Mouse (Mus musculus) heart, embryonic 16.5 days (tissue): Measurements from ENCODE around the gene Rrp8. TPM values are rescaled to one million over a fixed set of nuclear protein-coding genes. Genes with fewer than 3 reads are reported as not detected.
"Not testable (repeated sequence)": the region's sequence is repeated elsewhere in the genome, so short reads cannot be mapped to it uniquely, and the experiment has no call there.

ENCODE experiments used
- ATAC-seq: fragments of 200-750 bp; cut with Nextera tagmentation; replicated peaks from 2 replicates; pipeline ENCODE4 v1.8.0; 2017; ENCODE audit warnings: moderate number of reproducible peaks; ENCODE audit not compliant: insufficient read depth, low FRiP score; ENCODE audit errors: extremely low read depth
- H3K27ac ChIP-seq: fragments of 300-500 bp; sonication (generic); 2 replicates; pipeline ENCODE4 v1.5.1; 2014; ENCODE audit warnings: mild to moderate bottlenecking, low read length, control low read depth, moderate library complexity
- H3K27me3 ChIP-seq: fragments of 300-500 bp; sonication (generic); 2 replicates; pipeline ENCODE4 v1.6.1; 2014; ENCODE audit warnings: low read length, mixed read lengths; ENCODE audit not compliant: control insufficient read depth, insufficient read depth
- H3K36me3 ChIP-seq: fragments of 300-500 bp; sonication (generic); 2 replicates; pipeline ENCODE4 v1.6.1; 2014; ENCODE audit not compliant: control insufficient read depth, insufficient read depth
- H3K4me1 ChIP-seq: fragments of 300-500 bp; sonication (generic); 2 replicates; pipeline ENCODE4 v1.6.1; 2014; ENCODE audit warnings: low read length, mixed read lengths; ENCODE audit not compliant: control insufficient read depth, insufficient read depth
- H3K4me2 ChIP-seq: fragments of 300-500 bp; sonication (generic); 2 replicates; pipeline ENCODE4 v1.6.1; 2014; ENCODE audit warnings: low read depth, mild to moderate bottlenecking, control low read depth, low read length
- H3K4me3 ChIP-seq: fragments of 300-500 bp; sonication (generic); 2 replicates; pipeline ENCODE4 v1.5.1; 2014; ENCODE audit warnings: mild to moderate bottlenecking, control low read depth, low read length
- H3K9ac ChIP-seq: fragments of 300-500 bp; sonication (generic); 2 replicates; pipeline ENCODE4 v1.6.1; 2014; ENCODE audit warnings: low read length, control low read depth
- H3K9me3 ChIP-seq: fragments of 300-500 bp; sonication (generic); replicated peaks from 2 replicates; pipeline ENCODE4 v1.6.1; 2016; ENCODE audit warnings: low read length; ENCODE audit not compliant: control insufficient read depth
- WGBS: fragments of 180-500 bp; shearing (Covaris S2); extraction: QIAGEN DNeasy Blood & Tissue Kit; methylation state at CpG from one replicate; pipeline ENCODE4 v1.1.7; 2014; 5-methylcytosine and 5-hydroxymethylcytosine counted together
- polyA plus RNA-seq: library from polyadenylated mRNA; unstranded; fragments of >200 nt; fragmentation: Nextera tagmentation; extraction: Ambion mirVana; gene quantifications from 2 replicates; pipeline ENCODE4 v1.2.1, GENCODE M21; 2015

Gene Rrp8
- polyA plus RNA-seq, 1 experiment from 2014 or later: 21.7 TPM

GRCm38 (mm10) chr7:105740089-105740795, 3.1 kb upstream of the Rrp8 start:
- Histone ChIP-seq H3K4me3 (no peak overlapping the region), H3K4me2 (no peak overlapping the region), H3K36me3 (peaks cover 18% of the 10 kb centered on the region), H3K9me3 (no peaks in the 10 kb centered on the region), H3K9ac (no peak overlapping the region), H3K27ac (no peak overlapping the region), H3K4me1 (peaks cover 31% of the 10 kb centered on the region), H3K27me3 (no peaks in the 10 kb centered on the region)
- 89% methylated on average over 13 of the region's 13 CpGs for WGBS
- no peak for ATAC-seq

- peak; percentile 69 for ATAC-seq
- Histone ChIP-seq H3K4me2 (peak overlapping the region; percentile 86), H3K27ac (peak overlapping the region; percentile 97), H3K9me3 (no peaks in the 10 kb centered on the region), H3K36me3 (peaks cover 24% of the 10 kb centered on the region), H3K4me1 (peaks cover 29% of the 10 kb centered on the region), H3K27me3 (no peaks in the 10 kb centered on the region), H3K4me3 (peak overlapping the region; percentile 94), H3K9ac (peak overlapping the region; percentile 98)
- WGBS: 3% methylated on average over 3 of the region's 3 CpGs
These were observed 1.8 kb upstream of the Rrp8 start for GRCm38 (mm10) chr7:105738948-105739347.

- 35% methylated on average over 2 of the region's 2 CpGs for WGBS
- no peak for ATAC-seq
These were observed 1.1 kb upstream of the Rrp8 start for GRCm38 (mm10) chr7:105738286-105738685.

GRCm38 (mm10) chr7:105737648-105738047, 463 bp upstream of the Rrp8 start:
- Histone ChIP-seq H3K36me3 (peaks cover 36% of the 10 kb centered on the region), H3K4me1 (peaks cover 23% of the 10 kb centered on the region), H3K4me3 (peak overlapping the region; percentile 94), H3K27ac (peak overlapping the region; percentile 98), H3K4me2 (peak overlapping the region; percentile 86), H3K9me3 (no peaks in the 10 kb centered on the region), H3K27me3 (no peaks in the 10 kb centered on the region), H3K9ac (peak overlapping the region; percentile 98)
- ATAC-seq: no peak
- WGBS: 14% methylated on average over 3 of the region's 3 CpGs

More at GRCm38 (mm10) chr7:105738286-105738685, 1.1 kb upstream of the Rrp8 start:
- Histone ChIP-seq H3K27me3 (no peaks in the 10 kb centered on the region), H3K4me2 (peak overlapping the region; percentile 86), H3K4me3 (peak overlapping the region; percentile 94), H3K9me3 (no peaks in the 10 kb centered on the region), H3K36me3 (peaks cover 30% of the 10 kb centered on the region), H3K4me1 (peaks cover 26% of the 10 kb centered on the region), H3K27ac (peak overlapping the region; percentile 97), H3K9ac (peak overlapping the region; percentile 98)

- peaks cover 23% of the 10 kb centered on the region for H3K4me1 ChIP-seq
- peak within 1 kb of the TSS; percentile 94 for H3K4me3 ChIP-seq
- no peaks in the 10 kb centered on the region for H3K9me3 ChIP-seq
- H3K4me2 ChIP-seq: peak within 1 kb of the TSS; percentile 86
- peak within 1 kb of the TSS; percentile 98 for H3K27ac ChIP-seq
- ATAC-seq: peak; percentile 97
- under 1% methylated on average over 59 of the region's 62 CpGs for WGBS
- H3K27me3 ChIP-seq: no peaks in the 10 kb centered on the region
- H3K36me3 ChIP-seq: peaks cover 39% of the 10 kb centered on the region
- H3K9ac ChIP-seq: peak within 1 kb of the TSS; percentile 98
These were observed 802 bp downstream of the Rrp8 start, which contains the start of gene Ilk for GRCm38 (mm10) chr7:105736264-105736901. TSS of gene Ilk (plus strand) at chr7:105736592.

GRCm38 (mm10) chr7:105735464-105735863, 1.7 kb downstream of the Rrp8 start:
- Histone ChIP-seq H3K4me1 (peaks cover 23% of the 10 kb centered on the region), H3K4me2 (peak overlapping the region; percentile 84), H3K27ac (peak overlapping the region; percentile 98), H3K9ac (peak overlapping the region; percentile 98), H3K36me3 (peaks cover 43% of the 10 kb centered on the region), H3K4me3 (peak overlapping the region; percentile 94)
- ATAC-seq, H3K27me3 ChIP-seq, H3K9me3 ChIP-seq: not testable (repeated sequence)
- 50% methylated on average over 4 of the region's 4 CpGs for WGBS

GRCm38 (mm10) chr7:105734826-105735225, 2.4 kb downstream of the Rrp8 start:
- 79% methylated on average over 8 of the region's 8 CpGs for WGBS
- Histone ChIP-seq H3K4me2 (no peak overlapping the region), H3K27ac (no peak overlapping the region), H3K36me3 (peaks cover 41% of the 10 kb centered on the region), H3K4me1 (peaks cover 23% of the 10 kb centered on the region), H3K9me3 (no peaks in the 10 kb centered on the region), H3K27me3 (no peaks in the 10 kb centered on the region), H3K4me3 (no peak overlapping the region), H3K9ac (no peak overlapping the region)
- ATAC-seq: no peak

- H3K27me3 ChIP-seq: no peaks in the 10 kb centered on the region
- no peak overlapping the region for H3K4me3 ChIP-seq
- H3K27ac ChIP-seq: no peak overlapping the region
- H3K9me3 ChIP-seq: no peaks in the 10 kb centered on the region
- H3K9ac ChIP-seq: no peak overlapping the region
- H3K4me1 ChIP-seq: peaks cover 17% of the 10 kb centered on the region
- WGBS: 93% methylated on average over 11 of the region's 11 CpGs
- ATAC-seq: no peak
- peaks cover 45% of the 10 kb centered on the region for H3K36me3 ChIP-seq
- no peak overlapping the region for H3K4me2 ChIP-seq
These were observed 3.3 kb downstream of the Rrp8 start for GRCm38 (mm10) chr7:105733836-105734235.
